Mouse (Mus musculus): ENCODE measurements around the gene Ndufb10.

Ndufb10 gene

DNA sequence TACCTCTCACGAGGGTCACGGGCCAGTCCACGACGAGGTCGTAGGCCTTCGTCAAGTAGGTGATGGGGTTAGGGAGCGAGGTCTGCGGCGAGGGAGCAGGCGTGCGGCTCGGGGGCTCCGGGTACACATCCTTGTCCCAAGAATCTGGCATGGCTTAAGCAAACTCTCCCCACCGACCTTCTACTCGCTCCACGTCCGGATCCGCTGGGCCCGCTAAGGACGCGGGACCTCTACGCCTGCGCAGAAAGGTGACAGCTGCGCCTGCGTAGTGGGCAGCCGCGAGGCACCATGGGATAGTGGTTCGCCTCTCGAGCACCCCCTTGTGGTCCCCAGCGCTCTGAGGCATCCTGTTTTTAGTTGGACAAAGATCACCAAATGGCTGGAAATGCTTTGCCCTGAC, at the start of gene Ndufb10:
Gene Ndufb10, minus strand, starts transcription at position 295 of the 400 bp plus-strand sequence.
- peak; percentile 93 to 96 for DNase-seq (ENCODE audit: low spot score in 2 of 2)

DNA sequence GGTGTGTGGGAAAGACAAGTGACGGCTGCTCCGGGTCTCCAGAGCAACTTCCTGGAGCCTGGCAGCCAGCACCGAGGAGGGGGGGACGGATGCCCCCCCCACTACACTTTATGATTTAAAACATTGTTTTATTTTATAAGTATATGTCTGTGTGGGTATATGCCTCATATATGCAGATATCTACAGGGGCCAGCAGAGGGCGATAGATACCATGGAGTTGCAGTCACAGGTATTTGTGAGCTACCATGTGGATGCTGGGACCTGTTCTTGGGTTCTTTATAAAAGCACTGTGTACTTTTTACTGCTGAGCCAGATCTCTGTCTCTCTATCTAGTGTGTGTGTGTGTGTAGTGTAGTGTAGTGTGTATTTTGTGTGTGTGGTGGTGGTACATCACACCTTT, 49.0 kb upstream of the Ndufb10 start:
- no peak for DNase-seq (ENCODE audit: low spot score in 2 of 2)

DNA sequence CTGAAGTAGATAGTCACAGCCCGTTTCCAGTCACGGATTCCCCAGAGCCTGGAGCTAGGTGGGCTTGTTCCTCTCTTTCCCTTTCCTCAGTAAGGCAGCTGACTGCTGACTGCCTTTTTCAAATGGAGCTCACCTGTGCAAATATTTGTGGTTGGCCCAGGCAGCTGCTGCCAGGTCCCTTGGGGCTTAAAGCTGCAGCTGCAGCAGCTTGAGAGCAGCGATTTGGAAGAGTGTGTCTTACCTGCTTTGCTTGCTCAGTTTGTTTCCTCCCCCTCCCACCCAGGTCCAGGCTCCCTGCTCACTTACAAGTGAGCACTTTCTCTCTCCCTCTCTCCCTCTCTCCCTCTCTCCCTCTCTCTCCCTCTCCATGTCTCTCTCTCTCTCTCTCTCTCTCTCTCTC, 44.9 kb upstream of the Ndufb10 start:
- DNase-seq (ENCODE audit: low spot score in 2 of 2) = no peak

DNA sequence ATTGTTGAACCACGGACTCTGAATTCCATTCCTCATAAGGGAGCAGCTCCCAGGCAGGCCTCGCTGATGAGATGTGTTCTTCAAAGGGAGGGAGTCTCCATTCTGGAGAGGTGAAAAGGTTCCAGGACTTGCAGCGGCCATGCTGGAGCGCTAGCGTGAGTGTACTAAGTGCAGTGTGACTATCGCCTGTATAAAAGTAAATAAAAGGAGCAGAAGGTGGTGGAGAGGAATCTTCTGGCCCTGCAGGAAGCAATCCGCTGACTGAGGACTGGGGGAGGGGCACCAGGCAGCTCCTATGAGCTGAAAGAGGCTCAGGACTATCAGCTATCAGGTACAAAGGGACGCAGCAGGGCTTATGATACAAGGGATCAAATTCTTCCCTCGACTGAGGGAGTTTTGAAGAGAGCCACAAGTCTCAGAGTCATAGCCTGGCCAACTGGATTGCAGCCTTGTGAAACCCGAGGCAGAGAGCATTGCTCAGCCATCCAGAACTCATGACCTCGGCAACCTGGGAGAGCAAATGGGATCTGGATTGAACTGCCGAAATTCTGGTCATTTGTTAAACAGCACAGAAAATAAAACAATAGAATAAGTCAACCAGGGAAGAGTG, 42.1 kb upstream of the Ndufb10 start:
- DNase-seq (ENCODE audit: low spot score in 2 of 2) = no peak

DNA sequence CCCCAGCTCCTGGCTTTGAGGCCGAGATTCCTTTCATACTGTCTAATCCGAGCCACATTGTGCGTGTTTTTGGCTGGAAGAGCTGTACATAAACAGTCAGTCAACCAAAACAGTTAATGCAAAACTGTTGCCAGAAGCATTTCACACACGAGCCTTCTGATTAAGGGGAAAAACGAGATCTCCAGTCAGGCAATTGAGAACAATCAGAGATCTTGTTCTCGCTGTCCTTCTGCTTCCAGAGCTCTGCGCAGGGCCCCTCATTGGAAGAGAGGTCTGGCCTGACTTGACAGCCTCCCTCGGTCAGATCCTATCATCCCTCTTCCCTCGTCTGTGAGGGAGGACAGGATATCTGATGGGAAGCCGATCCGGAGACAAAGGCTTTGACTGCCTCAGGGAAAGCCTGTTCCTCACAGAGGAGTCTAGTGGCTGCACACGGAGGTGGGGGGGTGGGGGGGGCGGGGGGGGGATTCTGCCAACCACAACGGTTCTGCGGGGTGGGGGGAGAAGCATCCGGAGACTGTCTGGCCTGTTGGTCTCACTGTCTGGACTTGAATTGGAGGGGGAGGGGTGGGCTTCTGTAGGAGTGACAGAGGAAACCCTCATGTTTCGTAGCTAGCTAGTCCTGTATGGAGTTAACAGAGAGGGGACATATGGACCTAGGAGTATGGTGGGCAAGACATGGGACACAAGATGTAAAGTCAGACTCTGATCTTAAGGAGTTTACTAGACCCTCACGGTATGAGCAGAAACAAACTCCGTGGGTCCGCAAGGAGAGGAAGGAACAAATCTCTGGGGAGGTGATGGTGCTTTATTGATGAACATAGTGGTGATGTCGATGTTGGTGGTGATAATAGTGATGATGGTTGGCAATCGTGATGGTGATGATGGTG, 41.0 kb upstream of the Ndufb10 start:
- no peak for DNase-seq (ENCODE audit: low spot score in 2 of 2)

DNA sequence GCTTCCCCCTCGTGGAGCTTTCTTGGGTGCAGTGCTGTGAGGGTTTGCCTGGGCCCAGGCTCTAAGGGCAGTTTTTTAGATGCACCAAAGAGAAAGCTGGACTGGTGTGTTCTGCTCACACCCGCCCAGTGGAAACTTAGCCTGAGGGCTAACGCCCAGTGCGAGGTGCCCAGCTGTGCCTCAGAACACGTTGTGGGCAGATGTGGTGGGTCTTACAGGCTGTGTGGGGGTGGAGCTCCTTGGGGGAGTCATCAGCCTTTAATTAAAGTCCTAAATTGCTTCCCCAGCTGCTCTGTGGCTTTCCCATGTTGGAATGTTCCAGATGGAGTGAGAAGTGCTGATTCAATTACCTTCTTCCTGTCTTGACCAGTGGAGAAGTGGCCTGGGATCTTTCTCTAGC, 36.8 kb upstream of the Ndufb10 start:
- DNase-seq (ENCODE audit: low spot score in 2 of 2) = no peak

DNA sequence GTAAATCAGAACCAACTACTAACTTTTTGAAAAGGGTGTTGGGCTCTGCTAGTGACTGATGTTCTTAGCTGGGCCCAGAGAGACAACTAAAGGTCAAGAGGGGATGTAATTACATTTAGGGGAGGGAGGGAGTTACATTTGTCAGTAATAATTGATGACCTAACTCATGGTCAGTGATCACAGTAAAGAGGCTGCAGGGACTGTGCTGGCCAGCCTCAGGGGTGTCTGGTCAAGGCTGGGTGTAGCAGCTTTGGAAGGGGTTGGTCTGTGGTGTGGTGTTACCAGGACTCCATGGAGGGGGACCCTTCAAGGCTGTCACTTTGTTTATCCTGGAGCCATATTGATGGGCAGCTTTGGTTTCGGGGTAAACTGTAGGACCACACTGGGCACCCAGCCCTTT, 33.1 kb upstream of the Ndufb10 start:
- no peak for DNase-seq (ENCODE audit: low spot score in 2 of 2)

DNA sequence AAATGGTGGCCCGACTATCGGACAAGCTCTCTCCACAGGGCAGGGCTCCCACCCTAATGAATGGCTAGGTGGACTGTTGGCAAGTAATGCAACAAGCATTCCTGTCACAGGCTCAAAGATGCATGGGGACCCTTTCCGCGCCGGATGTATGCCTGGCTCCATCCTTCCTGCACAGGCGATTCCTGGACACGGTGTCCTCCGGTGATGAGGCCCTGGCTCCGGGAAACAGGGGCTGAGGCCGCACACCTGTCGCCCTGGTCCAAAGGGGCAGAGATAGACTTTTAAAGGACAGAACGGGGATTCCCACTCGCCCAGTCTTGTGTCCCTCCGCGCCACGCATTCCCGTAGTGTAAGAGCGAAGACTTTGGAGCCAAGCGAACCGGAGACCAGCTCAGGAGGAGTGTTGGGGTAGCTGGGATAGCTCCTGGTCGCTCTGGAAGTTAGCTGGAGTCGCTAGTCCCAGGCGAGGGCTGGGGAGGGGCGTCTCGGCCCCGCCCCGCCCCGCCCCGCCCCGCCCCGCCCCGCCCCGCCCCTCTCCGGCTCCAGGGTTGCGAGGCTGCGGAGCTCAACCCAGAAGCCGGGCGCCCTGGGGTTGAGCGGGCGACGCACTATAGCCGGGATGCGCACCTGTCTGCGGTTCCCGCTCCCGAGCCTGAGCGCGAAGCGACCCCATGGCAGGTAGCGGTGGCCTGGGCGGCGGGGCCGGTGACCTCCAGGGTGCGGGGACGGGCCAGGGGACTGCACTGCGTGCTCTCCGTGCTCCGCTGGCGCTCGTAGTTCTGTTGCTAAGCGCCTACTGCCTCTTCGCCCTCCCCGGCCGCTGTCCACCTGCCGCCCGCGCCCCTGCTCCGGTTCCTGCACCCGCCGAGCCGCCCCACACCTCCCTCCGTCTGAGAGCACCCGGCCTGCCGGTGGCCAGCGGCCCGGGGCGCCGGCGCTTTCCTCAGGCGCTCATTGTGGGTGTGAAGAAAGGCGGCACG, 28.4 kb upstream of the Ndufb10 start, which contains the start of gene Hs3st6:
Gene Hs3st6, plus strand, starts transcription at position 574 of the 980 bp plus-strand sequence.
- no peak for DNase-seq (ENCODE audit: low spot score in 2 of 2)

DNA sequence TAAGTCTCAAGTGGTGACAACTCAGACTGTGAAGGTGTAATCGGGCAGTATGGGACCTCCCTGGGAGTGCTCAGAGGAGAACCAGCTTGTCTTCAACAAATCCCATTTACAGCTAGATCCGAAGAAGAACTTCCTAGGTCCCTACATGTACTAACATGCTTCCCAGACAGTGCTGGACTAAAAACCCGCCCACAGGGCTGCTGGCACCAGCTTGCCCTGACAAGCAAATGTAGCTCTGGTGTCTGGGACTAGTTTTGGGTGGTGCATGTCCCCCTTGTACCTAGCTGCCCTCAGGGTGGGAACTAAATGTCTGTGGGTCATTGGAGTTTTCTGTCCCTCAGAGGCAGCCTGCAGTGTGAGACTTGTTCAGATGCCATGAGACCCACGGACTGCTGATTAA, 27.2 kb upstream of the Ndufb10 start:
- DNase-seq (ENCODE audit: low spot score in 2 of 2) = no peak

DNA sequence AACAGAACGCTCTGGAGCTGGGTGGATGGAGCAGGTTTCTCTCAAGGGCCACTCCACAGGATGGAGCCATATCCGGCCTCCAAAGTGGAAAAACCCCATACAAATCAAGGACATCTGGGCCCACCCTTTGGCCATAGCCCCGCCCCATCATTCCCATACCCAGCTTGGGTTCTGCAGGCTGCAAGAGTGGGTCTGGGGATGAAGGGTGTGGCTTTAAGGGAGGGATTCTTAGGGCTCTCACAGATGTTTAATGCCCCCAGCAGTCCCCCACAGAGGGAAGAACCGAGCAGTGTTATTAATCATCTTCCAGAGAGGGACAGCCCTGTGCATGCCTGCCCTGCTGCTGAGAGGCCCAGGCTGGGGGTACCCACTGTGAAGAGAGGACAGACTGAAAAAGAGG, 22.7 kb upstream of the Ndufb10 start:
- DNase-seq (ENCODE audit: low spot score in 2 of 2) = no peak

DNA sequence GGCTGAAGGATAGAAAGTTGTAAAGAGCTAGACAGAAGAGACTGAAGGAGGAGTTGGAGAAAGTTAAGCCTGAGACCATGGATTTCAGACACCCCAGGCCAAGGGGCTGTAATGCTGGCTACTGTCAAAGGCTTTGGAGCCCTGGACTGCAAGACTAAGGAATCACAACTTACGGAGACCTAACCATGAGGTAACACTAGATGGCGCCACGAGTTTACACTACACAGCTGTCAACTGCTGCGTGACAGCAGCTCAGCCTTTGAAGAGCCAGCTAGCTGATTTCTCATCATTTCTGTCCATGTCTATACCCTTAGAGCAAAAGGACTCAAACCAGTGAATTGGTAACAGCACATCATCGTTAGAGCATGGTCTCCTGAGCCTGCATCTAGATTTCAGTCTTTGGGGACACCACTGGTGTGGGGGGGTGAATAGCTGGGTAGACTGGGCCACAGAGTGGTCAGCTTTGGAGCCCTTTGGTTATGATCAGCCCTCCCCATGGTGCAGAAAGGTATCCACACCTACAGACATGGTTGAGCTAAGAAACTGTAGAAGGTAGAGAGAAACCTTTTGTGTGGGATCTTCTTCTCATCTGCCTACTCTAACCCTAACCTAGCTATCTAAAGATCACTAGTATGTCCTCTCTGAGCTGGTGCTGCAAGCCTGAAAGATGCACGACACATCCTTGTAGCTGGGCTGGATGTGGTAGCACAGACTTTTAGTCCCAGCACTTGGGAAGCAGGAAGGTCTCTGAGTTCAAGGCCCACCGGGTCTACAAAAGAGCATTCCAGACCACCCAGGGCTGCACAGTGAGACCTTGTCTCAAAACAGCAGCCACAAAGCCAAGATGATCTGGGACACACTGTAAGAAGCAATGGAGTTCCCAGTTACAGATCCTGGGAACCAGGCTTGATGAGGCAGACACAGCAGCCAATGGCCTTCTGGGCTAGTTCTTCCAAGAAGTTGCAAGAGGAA, 21.5 kb upstream of the Ndufb10 start:
- DNase-seq (ENCODE audit: low spot score in 2 of 2) = peak; percentile 50 to 78

DNA sequence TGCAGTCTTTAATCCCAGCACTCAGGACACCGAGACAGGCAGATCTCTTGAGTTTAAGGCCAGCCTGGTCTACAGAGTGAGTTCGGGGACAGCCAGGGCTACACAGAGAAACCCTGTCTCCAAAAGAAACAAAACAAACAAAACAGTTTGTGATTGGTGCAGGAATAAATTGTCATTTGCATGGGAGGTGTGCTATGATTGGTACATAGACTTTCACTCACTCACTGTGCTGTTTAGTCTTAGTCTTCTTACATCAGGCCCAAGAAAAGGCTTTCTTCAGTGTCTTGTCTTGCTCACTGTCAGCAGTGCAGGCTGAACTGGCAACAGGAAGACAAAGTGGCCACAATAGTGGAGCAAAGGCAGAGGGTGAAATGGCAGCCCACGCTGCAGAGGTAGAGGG, 20.1 kb upstream of the Ndufb10 start:
- no peak for DNase-seq (ENCODE audit: low spot score in 2 of 2)

DNA sequence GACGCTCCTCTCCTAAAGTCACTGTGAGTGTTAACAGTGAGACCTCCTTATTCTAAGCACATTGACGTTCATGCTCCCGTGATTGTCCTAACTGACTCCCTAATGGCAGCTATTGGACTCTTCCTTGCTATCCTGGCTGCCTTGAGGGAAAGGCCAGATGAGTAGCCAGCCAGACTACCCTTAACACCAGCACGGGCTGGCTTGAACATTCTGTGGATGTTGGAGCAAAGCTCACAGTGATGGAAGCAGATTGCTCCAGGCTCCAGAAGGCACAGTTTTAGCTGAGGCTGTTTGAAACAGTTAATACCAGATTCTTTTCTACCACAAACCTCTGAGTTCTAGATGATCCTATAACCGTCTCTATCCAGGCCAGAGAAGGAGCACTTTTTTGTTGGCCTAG, 19.6 kb upstream of the Ndufb10 start:
- no peak for DNase-seq (ENCODE audit: low spot score in 2 of 2)

DNA sequence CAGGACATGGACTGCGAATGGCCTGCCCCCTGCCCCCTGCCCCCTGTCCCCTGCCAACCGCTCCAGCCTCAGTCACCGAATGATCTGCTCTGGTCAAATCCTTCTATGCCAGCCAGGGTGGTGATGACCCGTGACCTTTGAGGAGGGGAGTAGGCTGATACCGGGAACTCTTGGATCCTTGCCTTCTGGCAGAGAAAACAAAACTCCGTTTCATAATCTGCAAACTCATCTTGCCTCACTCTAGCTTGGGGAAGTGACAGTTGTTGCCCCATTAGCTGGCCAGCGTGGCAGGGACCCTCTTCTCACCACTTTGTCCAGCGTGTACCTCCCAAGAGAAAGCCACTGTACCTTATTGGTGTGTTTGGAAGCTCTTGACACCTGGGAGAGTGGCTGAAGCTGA, 18.0 kb upstream of the Ndufb10 start:
- no peak for DNase-seq (ENCODE audit: low spot score in 2 of 2)

DNA sequence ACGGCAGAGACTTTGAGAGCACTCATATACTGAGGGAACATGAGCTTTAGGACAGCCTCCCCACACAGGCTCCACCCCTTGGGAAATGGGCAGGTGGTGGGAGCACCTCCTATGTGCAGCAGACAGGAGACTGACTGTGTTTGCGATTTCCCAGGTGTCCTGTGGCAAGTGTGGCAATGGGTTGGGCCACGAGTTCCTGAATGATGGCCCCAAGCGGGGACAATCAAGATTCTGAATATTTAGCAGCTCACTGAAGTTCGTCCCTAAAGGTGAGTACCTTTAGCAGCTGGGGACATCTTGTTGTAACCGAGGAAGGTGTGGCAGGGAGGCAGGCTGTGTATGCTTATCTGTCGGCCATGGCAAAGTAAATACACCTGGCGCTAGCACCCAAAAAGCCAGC, 15.6 kb upstream of the Ndufb10 start:
- DNase-seq (ENCODE audit: low spot score in 2 of 2) = no peak

DNA sequence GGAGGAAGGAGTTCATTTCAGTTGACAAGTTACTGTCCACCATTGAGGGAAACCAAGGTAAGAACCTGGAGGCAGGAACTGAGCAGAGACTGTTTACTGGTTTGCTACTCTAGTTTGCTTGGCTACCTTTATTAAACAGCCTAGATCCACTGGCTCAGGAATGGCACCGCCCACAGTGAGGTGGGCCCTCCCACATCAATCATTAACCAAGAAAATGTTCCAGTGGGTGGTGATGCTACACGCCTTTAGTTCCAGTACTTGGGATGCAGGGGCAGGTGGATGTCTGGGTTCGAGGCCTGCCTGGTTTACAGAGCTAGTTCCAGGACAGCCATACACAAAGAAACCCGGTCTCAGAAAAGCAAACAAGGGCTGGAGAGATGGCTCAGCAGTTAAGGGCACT, 14.0 kb upstream of the Ndufb10 start:
- DNase-seq (ENCODE audit: low spot score in 2 of 2) = no peak

DNA sequence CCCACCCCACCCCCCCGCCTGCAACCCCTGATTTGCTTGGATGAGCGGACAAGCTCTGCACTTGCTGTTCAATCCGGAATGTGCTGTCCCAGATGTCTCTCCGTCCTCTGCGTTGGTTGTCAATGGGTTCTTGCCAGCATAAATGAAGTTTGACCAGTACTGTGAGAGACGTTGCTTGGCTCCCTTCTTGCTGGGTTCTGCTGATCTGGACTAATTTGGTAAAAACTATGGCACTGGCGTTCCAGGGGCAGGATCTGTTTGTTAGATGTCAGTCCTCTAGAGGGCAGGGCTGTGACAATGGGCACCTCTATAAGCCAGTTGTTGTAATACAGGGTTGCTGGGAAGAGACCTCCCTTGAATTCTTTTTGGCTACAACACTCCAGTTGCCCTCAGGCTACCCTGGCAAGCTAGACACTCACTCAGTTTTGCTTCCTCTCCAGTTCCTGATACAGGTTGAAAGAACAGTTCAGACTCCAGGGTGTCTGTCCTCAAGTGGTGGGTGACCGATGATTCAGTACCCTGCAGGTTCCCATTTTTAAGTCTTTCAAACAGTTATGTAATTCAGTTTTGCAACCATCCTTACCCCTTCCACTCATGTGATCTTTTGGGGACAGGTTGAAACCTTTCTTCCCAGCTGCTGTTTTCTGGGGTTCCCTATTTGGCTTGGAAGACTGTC, 13.0 kb upstream of the Ndufb10 start:
- DNase-seq (ENCODE audit: low spot score in 2 of 2) = no peak

DNA sequence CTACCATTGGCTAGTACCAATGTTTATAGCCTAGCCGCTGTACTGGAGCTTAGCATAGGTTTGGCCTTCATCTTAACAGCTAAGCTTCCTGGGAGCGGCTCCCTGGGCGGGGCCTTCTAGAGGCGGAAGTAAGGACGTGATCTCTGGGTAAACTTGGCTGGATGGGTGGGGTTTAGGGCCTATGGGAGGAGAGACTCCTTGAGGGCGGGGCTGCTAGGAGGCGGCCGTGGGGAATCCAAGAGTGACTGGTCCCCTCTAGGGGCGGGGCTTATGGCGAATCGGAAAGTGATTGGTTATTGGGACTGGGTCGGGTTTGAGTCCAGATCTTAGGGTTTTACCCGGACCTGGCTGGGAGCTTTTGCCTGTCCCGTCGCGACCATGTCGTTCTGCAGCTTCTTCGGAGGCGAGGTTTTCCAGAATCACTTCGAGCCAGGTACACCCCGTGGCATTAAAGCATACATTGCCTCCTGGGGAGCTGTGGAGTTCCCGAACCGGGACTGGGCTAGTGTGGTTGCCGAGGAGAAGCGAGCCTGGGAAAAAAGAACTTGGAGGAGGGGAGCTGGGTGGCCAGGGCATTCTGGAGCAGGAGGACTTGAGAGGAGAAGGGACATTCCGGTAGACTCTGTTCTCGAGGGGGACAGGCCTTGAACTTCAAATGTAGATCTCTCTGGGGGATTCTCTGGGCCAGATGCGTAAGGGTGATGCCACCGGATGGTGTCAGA, 12.2 kb upstream of the Ndufb10 start, which contains the start of gene Msrb1:
Gene Msrb1, plus strand, starts transcription at position 313 of the 722 bp plus-strand sequence.
- DNase-seq (ENCODE audit: low spot score in 2 of 2) = peak; percentile 99

DNA sequence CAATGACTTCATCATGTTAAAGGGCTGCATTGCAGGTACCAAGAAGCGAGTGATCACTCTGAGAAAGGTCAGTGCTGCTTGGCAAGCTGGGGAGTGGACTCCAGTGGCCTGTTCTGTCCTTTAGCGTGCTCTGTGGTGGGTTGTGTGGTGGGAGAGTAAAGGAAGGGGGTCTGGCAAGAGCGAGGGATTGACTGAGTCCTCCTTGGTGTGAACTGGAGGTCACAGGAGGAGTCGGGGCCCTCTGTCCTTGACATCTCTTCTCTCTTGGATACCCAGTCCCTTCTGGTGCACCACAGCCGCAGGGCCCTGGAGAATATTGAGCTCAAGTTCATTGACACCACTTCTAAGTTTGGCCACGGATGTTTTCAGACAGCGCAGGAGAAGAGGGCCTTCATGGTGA, 11.2 kb upstream of the Ndufb10 start:
- DNase-seq (ENCODE audit: low spot score in 2 of 2) = no peak

DNA sequence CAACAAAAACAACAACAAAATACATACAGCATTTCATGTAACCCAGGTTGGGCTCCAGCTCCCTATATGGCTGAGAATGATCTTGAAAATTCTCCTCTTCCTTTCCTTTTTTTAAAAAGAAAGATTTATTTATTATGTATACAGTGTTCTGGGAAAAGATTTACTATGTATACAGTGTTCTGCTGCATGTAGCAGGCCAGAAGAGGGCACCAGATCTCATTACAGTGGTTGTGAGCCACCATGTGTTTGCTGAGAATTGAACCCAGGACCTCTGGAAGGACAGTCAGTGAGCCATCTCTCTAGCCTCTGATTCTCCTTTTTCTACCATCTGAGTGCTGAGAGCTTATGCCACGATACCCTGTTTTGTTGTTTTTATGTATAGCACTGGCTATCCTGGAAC, 10.2 kb upstream of the Ndufb10 start:
- no peak for DNase-seq (ENCODE audit: low spot score in 2 of 2)
